Mouse (Mus musculus): ENCODE data around the gene Shld2. TPM values are rescaled to one million over a fixed set of nuclear protein-coding genes. Genes with fewer than 3 reads are reported as not detected.
"Not testable (repeated sequence)": the region's sequence is repeated elsewhere in the genome, so short reads cannot be mapped to it uniquely, and the experiment has no call there.

Gene Shld2
- polyA plus RNA-seq, 1 experiment from 2014 or later: 12.5 TPM

DNA sequence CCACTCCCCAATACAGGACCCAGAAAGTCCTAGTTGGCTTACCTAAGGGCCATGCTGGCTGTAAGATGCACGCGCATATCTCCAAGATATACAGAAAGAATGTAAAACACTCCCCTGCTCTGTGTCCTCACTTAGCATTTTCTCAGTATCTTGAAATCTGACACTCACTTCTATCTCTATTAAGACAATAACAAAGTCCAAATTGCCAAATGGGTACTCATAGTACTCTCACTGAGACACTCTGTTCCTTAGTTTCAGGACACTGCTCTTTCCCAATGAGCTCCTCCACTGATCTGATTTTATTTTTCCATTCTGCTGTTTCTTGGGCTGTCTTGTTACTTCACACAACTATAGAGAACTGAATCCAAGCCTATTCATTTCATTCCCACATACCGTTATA lies 36.2 kb downstream of the Shld2 start:
- no peak overlapping the region for H3K27ac ChIP-seq
- H3K9ac ChIP-seq: no peak overlapping the region
- ATAC-seq (ENCODE audit: insufficient number of reproducible peaks, low FRiP score, low TSS enrichment, low read depth): no peak
- H3K4me3 ChIP-seq: no peak overlapping the region
- H3K27me3 ChIP-seq: no peaks in the 10 kb centered on the region
- H3K36me3 ChIP-seq: no peaks in the 10 kb centered on the region
- whole genome bisulfite sequencing: 95% methylated on average over 3 of the region's 3 CpGs
- H3K9me3 ChIP-seq: no peaks in the 10 kb centered on the region
- H3K4me2 ChIP-seq: no peak overlapping the region
- H3K4me1 ChIP-seq: no peaks in the 10 kb centered on the region

DNA sequence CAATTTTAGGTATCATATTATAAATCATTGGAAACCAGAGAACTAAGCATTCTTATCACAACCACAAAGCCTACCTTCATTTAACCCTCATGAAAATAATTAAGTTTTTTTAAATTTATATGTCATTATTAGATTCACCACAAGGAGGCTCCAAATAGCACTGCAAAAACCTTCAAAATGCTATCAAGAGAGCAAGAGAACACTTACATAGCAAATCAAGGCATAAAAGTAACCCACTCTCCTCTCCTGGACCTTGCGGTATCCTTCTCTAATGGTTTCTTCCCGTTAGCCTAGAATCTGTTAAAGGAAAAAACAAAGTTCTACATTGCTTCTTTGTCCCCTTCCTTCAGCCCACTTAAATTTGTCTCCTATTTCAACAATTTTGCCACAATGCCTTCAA lies 37.0 kb downstream of the Shld2 start:
- WGBS: 43% methylated on average over 2 of the region's 2 CpGs
- H3K4me3 ChIP-seq: no peak overlapping the region
- no peaks in the 10 kb centered on the region for H3K36me3 ChIP-seq
- H3K27ac ChIP-seq: no peak overlapping the region
- ATAC-seq (ENCODE audit: insufficient number of reproducible peaks, low FRiP score, low TSS enrichment, low read depth): no peak
- H3K9ac ChIP-seq: no peak overlapping the region
- H3K9me3 ChIP-seq: no peaks in the 10 kb centered on the region
- H3K27me3 ChIP-seq: no peaks in the 10 kb centered on the region
- no peaks in the 10 kb centered on the region for H3K4me1 ChIP-seq
- no peak overlapping the region for H3K4me2 ChIP-seq

DNA sequence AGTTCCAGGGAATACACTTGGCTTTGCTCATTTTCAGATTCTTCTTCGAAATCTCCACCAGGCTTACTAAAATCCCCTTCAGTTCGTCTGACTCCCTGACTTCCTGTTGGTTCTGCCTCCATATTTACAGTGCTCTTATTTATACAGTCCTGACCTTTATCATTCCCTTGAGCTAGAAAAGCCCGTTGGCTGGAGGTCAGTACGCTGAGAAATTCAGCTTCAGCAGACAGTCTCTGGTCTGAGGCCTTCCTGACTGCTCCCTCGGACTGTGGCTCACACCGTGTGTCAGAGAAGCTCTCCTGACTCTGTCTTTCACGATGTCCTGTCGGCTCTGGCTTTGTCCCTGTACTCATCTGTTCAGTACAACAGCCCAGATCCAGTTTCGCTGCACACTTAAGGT lies 42.2 kb downstream of the Shld2 start:
- ATAC-seq (ENCODE audit: insufficient number of reproducible peaks, low FRiP score, low TSS enrichment, low read depth): no peak
- 73% methylated on average over 9 of the region's 9 CpGs for WGBS
- Histone ChIP-seq H3K4me2 (no peak overlapping the region), H3K9ac (no peak overlapping the region), H3K27ac (no peak overlapping the region), H3K9me3 (no peaks in the 10 kb centered on the region), H3K36me3 (no peaks in the 10 kb centered on the region), H3K4me3 (no peak overlapping the region), H3K27me3 (no peaks in the 10 kb centered on the region), H3K4me1 (no peaks in the 10 kb centered on the region)

DNA sequence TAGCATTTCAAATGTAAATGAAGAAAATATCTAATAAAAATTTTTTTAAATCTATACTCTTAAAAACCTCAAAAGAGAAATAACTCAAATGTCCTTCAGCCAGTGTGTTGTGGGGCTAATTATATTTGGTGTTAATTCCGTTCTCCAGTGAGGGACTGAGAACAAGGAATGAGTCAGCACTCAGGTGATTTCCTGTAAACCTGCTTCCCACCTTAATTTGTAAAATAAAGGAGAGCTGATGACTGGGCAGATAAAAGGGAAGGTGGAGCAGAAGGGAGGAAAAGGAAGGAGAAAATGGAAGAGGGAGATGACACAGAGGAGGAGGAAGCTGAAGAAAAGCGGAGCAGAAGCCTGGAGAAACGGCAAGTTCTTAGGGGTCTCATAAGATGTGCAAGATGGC lies 51.8 kb downstream of the Shld2 start:
- 74% methylated on average over 3 of the region's 3 CpGs for WGBS
- not testable (repeated sequence) for H3K4me1 ChIP-seq; H3K9ac ChIP-seq; H3K36me3 ChIP-seq; H3K9me3 ChIP-seq; H3K4me2 ChIP-seq; H3K27me3 ChIP-seq; H3K4me3 ChIP-seq; ATAC-seq (ENCODE audit: insufficient number of reproducible peaks, low FRiP score, low TSS enrichment, low read depth); H3K27ac ChIP-seq

DNA sequence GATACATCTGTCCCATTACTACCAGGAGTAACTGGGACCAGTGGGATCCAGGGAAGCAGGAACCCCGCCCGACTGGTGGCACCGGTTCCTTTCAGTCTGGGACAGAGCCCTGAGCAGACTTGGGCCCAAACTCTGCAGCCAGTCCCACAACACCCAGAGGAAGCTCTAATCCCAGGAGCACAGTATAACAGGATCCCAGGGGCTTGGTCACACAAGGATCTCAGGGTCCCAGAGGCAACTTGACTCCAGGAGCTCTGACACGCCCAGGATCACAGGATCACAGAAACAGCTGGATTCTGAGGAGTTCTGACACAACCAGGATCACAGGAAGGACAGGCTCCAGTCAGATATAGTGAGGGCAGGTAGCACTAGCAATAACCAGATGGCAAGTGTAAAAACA lies 57.0 kb downstream of the Shld2 start:
- H3K9me3 ChIP-seq: no peaks in the 10 kb centered on the region
- WGBS: 84% methylated on average over 4 of the region's 4 CpGs

DNA sequence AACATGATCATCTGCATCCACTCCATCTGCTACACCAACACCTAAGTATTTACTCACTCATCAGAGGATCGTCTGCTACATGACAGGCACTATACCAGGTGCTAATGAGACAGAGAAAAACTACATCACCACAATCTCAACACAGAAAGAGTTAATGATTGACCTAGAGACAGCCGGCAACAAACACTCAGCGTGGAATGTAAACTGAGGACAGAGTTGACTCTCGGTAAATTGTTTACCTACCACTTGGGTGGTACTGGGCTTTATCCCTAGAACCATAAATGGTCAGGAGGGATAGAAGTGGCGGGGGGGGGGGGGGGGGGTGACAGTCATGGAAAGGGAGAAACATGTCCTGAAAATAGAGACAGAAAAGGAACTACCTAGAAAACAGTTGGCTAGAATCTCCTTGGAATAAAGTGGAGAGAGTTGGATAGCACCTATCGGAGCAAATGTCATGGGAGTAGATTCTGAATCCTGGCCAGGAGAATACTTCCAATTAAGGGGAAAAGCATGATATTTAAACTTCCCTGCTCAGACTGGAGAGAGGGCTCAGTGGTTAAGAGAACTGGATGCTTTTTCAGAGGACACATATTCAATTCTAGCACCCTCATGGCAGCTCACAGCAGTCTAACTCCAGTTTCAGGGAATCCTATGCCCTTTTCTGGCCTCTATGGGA lies 57.7 kb downstream of the Shld2 start:
- no peak overlapping the region for H3K4me2 ChIP-seq
- ATAC-seq (ENCODE audit: insufficient number of reproducible peaks, low FRiP score, low TSS enrichment, low read depth): no peak
- no peak overlapping the region for H3K4me3 ChIP-seq
- WGBS: 63% methylated on average over 5 of the region's 6 CpGs
- no peaks in the 10 kb centered on the region for H3K4me1 ChIP-seq
- no peaks in the 10 kb centered on the region for H3K27me3 ChIP-seq
- 0 out of 2 replicates have a peak, but pooled peaks cover 2% of the 10 kb centered on the region for H3K36me3 ChIP-seq
- H3K27ac ChIP-seq: no peak overlapping the region
- H3K9ac ChIP-seq: no peak overlapping the region
- H3K9me3 ChIP-seq: no peaks in the 10 kb centered on the region

More for the DNA sequence above, 57.0 kb downstream of the Shld2 start:
- H3K4me1 ChIP-seq: no peaks in the 10 kb centered on the region
- no peak overlapping the region for H3K27ac ChIP-seq
- H3K9ac ChIP-seq: no peak overlapping the region
- no peak overlapping the region for H3K4me2 ChIP-seq
- H3K36me3 ChIP-seq: 0 out of 2 replicates have a peak, but pooled peaks cover 2% of the 10 kb centered on the region
- ATAC-seq (ENCODE audit: insufficient number of reproducible peaks, low FRiP score, low TSS enrichment, low read depth): no peak
- H3K4me3 ChIP-seq: no peak overlapping the region
- no peaks in the 10 kb centered on the region for H3K27me3 ChIP-seq

DNA sequence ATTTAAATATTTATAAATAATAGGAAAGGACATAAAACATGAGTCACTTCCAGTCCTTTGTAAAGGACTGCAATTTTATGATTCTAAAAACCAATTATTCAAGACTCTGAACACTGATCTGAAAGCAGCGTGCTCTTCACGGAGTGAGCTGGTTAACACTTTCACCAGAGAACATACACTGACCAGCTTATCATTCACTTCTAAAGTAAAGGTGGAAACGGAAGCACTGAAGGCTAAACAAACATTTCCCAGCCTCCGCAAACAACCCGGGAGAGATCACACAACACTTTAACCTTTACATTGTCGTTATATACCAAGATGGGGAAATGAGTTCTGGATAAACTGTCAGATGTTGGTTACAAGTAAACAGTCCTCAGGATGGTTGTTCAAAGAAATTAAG lies 69.6 kb downstream of the Shld2 start:
- H3K4me1 ChIP-seq: no peaks in the 10 kb centered on the region
- no peak for ATAC-seq (ENCODE audit: insufficient number of reproducible peaks, low FRiP score, low TSS enrichment, low read depth)
- no peak overlapping the region for H3K4me2 ChIP-seq
- H3K4me3 ChIP-seq: no peak overlapping the region
- no peaks in the 10 kb centered on the region for H3K9me3 ChIP-seq
- no peak overlapping the region for H3K9ac ChIP-seq
- WGBS: 82% methylated on average over 6 of the region's 6 CpGs
- H3K36me3 ChIP-seq: peaks cover 7% of the 10 kb centered on the region; the same call in 1 of the 2 replicates
- H3K27ac ChIP-seq: no peak overlapping the region
- no peaks in the 10 kb centered on the region for H3K27me3 ChIP-seq

DNA sequence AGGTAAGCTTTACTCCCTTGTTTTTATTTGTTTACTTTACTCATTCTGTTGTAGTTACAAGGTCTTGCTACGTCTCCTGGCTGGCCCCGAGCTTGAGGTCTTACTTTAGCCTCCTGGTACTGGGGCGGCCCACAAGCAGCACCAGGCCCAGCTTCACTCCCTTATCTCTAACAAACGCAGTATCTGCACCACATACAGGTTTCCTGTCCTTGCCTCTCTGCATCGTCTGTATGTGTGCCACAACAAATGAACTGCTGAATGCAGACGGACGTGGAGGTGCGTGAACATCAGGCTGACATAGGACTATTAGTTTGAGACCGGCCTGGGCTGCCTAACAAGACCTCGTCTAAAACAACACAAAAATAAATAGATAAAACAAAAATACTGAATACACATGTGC lies 70.0 kb downstream of the Shld2 start:
- Histone ChIP-seq H3K27me3 (no peaks in the 10 kb centered on the region), H3K4me1 (no peaks in the 10 kb centered on the region), H3K9me3 (no peaks in the 10 kb centered on the region), H3K4me3 (no peak overlapping the region), H3K27ac (no peak overlapping the region), H3K36me3 (peaks cover 11% of the 10 kb centered on the region; the same call in 1 of the 2 replicates), H3K9ac (no peak overlapping the region), H3K4me2 (no peak overlapping the region)
- WGBS: 83% methylated on average over 10 of the region's 10 CpGs
- ATAC-seq (ENCODE audit: insufficient number of reproducible peaks, low FRiP score, low TSS enrichment, low read depth): no peak

DNA sequence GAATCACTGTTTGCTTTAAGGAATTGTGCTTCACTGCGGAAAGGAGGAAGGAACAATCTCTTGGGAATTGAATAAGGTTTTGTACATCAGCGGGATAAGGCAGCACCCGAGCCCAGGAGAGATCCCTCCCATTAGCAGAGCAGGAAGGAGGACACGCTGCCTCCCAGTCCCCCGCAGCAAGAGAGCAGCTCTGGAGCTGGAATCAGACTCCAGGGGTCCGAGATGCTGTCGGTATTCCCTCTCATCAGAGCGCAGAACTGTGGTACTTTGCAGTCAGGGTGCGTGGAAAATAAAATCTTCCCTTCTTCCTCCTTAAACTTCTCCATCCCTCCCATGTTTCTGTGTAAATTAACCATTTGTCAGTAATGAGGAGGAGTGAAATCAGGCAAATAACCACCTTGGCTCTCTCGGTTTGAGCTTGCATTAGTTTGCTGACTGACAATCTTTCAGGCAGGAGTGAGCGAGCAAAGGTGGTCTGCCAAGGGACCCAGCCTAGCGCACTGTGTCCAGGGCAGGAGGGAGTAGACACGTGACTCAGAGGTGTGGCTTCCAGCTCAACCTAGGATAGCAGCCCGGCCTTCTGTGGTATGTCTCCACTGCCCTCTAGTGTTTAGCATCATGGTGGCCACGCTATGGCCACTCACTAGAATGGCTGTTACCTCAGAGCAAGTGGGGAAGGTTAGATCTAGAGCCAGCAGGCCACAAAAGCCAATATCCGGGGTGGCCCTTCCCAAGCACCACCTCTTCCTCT lies 75.5 kb downstream of the Shld2 start:
- no peak overlapping the region for H3K27ac ChIP-seq
- peak overlapping the region; percentile 43 for H3K4me2 ChIP-seq
- no peaks in the 10 kb centered on the region for H3K27me3 ChIP-seq
- no peaks in the 10 kb centered on the region for H3K9me3 ChIP-seq
- H3K36me3 ChIP-seq: peaks cover 11% of the 10 kb centered on the region; the same call in 1 of the 2 replicates
- H3K4me3 ChIP-seq: peak overlapping the region; percentile 23
- WGBS: 5% methylated on average over 16 of the region's 16 CpGs
- no peak overlapping the region for H3K9ac ChIP-seq
- peak; percentile 87 for ATAC-seq (ENCODE audit: insufficient number of reproducible peaks, low FRiP score, low TSS enrichment, low read depth)
- peaks cover 5% of the 10 kb centered on the region; the same call in 1 of the 2 replicates for H3K4me1 ChIP-seq

DNA sequence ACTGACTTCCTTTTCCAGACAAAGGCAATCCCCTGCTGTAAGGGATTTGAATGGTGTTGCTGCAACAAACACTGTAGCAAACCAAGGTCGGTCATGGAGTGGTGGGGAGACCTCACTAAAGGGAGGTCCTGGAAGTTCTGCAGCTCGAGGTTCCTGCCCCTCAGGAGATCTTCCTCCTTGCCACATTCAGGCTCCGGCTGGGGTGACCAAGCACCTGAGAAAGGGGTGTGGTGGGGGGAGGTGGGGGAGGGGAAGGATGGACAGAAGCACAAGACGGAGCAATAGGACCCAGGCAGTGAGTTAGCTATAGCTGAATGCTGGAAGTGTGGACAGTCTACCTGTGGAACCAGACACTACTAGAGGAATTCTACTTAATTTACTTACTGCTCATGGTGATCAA lies 76.4 kb downstream of the Shld2 start:
- ATAC-seq (ENCODE audit: insufficient number of reproducible peaks, low FRiP score, low TSS enrichment, low read depth): no peak
- H3K4me3 ChIP-seq: no peak overlapping the region
- no peaks in the 10 kb centered on the region for H3K9me3 ChIP-seq
- H3K9ac ChIP-seq: no peak overlapping the region
- H3K27me3 ChIP-seq: no peaks in the 10 kb centered on the region
- peaks cover 5% of the 10 kb centered on the region; the same call in 1 of the 2 replicates for H3K4me1 ChIP-seq
- H3K36me3 ChIP-seq: peaks cover 11% of the 10 kb centered on the region; the same call in 1 of the 2 replicates
- WGBS: 66% methylated on average over 4 of the region's 4 CpGs
- H3K27ac ChIP-seq: no peak overlapping the region
- no peak overlapping the region for H3K4me2 ChIP-seq

DNA sequence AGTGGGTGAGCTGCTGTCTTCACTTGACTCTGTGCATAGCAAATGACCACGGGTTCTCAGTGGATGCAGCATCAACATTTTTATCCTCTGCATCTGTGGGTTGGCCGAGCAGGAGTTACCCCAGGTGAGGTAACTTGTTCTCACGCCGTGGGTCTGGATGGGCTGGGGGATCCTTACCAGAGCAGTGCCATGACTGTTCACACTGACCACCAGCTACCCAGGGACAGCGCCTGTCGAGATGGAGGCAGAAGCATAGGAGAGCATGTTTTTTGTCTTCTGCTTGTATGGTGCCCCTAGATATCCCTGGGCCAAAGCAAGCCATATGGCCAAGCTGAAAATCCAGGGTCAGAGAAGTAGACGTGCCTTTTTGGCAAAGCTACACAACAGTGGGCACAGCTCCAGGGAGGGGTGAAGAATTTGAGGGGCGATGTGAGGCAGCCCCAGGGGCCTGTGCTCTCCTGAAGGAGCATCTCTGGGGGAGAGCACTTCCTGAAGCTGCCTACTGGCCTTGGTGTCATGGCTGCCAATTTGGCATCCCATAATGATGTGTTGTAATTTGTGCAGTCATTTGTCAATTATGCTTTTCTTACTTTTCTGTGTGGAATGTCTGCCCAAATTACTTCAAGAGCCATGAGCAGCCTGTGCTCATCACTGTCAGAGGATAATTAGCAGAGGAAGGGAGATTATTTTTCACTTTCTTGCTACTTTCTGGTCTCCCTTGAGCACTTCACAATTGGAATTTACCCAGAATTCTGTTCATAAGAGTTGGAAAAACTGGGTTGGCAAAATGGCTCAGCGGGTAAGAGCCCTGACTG lies 77.2 kb downstream of the Shld2 start:
- no peak overlapping the region for H3K27ac ChIP-seq
- no peaks in the 10 kb centered on the region for H3K9me3 ChIP-seq
- no peak overlapping the region for H3K4me3 ChIP-seq
- H3K4me2 ChIP-seq: no peak overlapping the region
- no peaks in the 10 kb centered on the region for H3K27me3 ChIP-seq
- H3K9ac ChIP-seq: no peak overlapping the region
- peaks cover 7% of the 10 kb centered on the region; the same call in 1 of the 2 replicates for H3K36me3 ChIP-seq
- peaks cover 5% of the 10 kb centered on the region; the same call in 1 of the 2 replicates for H3K4me1 ChIP-seq
- ATAC-seq (ENCODE audit: insufficient number of reproducible peaks, low FRiP score, low TSS enrichment, low read depth): no peak
- 78% methylated on average over 9 of the region's 9 CpGs for WGBS

DNA sequence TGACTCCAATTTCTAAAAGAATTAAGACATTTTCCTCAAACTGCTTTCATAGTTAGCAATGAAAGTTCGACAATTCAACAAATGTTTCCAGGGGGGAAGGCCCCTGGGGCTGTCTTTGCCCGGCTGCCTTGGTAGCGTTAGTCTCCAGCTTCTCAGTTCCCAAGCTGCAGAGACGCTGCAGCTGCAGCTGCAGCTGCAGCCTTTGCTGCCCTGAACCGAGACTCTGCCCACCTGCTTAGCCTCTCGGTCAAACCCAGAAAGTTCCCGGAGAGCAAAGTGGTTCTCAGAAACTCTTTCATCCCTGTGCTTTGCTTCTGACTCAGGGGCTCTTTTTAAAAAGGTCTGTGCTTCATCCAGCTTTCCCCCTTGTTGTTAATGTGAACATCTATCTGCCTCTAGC lies 78.0 kb downstream of the Shld2 start:
- Histone ChIP-seq H3K4me1 (peaks cover 5% of the 10 kb centered on the region; the same call in 1 of the 2 replicates), H3K4me3 (no peak overlapping the region), H3K9me3 (no peaks in the 10 kb centered on the region), H3K27me3 (no peaks in the 10 kb centered on the region), H3K9ac (no peak overlapping the region), H3K36me3 (peaks cover 7% of the 10 kb centered on the region; the same call in 1 of the 2 replicates), H3K4me2 (no peak overlapping the region), H3K27ac (no peak overlapping the region)
- 49% methylated on average over 7 of the region's 7 CpGs for WGBS
- ATAC-seq (ENCODE audit: insufficient number of reproducible peaks, low FRiP score, low TSS enrichment, low read depth): no peak
